Mouse (Mus musculus) retina, postnatal 1 day (tissue): Measurements from ENCODE around the gene Gas2l1.
A peak's percentile ranks its signal among the peaks of the same experiment; 100 is the strongest.

Source experiments
- DNase-seq: peaks from one replicate; pipeline ENCODE4 v3.0.0-alpha.2; 2012

Gas2l1 gene

GRCm38 (mm10) chr11:5063561-5064281 is 1.4 kb downstream of the Gas2l1 start:
- DNase-seq: no peak

- DNase-seq: no peak
These were observed 2.1 kb downstream of the Gas2l1 start for GRCm38 (mm10) chr11:5062860-5063505.

DNA sequence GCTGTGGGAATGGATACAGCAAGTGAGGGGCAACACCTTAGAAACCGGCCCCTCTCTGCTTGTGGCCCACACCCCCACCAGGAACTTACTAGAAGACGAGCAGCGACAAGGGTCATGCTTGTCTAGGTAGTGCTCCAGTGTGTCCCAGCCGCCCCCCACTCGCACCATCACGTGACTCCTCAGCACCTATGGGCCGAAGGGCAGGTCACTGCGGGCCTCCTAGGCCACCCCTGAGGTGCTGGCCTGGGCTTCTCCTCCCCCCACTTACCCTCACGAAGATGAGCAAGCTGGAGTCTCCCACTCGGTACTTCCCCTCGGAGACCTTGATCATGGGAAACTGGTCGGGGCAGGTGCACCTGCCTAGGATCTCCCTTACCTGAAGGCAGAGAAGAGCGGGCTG is 2.8 kb downstream of the Gas2l1 start:
- no peak for DNase-seq

DNA sequence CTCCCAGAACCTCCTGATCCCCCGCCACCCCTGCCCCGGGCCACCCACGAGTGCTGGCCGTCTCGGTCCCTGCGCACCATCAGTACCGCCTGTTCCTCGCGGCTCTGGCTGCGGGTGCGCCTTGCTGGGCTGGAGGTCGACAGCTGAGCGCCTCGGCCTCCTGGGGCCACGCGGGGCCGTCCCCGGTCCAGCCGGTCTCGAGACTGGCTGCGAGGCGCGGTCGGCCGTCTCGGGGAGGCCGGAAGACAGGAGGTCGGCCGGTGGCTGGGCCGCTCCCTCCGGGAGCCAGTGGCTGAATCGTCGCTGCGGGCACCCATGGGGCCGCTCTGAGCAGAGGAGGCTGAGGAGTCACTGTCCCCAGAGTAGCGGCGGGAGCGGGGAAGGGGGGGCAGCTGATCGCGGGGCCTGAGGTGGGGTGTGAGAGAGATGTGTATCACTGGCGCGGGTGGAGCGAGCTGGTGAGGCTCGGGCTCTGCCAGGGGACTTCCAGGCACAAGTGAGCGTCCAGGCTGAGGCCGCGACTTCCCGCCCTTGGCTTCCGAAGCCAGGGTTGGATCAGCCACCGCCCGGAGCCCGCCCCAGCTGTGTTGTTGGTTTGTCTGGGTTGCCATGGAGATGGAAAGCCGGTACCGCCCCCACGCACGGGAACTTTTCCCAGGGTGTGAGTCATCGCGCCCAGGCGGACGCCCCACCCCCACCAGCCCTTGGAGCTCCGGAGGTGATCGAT is 3.6 kb downstream of the Gas2l1 start:
- peak; percentile 87 for DNase-seq

DNA sequence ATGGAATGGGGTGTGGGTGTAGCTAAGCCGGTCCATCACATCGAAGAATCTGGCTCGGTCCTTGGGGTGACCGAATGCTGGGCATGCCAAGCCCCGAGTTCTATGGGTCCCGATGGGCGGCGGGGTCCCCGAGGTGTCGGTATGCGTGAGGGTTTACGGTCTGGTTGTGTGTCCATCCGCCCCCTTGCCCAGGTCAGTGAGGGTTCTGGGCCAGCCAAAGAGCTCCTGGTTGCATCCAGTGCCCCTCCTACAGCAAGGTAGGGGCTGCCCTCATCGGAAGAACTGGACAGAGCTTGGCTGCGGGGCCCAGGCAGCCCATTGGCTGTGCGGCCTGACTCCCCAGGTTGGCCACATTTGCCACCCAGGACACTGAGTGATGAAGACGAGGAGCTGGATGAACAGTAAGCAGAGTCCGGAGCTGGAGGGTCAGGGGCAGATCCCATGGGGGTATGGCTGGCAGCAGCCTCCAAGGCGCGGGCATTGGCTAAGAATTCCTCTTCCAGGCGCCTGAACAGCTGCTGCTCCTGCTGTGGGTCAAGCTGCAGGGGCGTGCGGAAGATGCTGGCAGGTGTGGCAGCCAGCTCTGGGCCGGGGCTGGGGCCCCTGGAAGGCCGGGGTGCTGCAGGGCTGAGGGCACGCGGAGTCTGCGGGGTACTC is 4.2 kb downstream of the Gas2l1 start:
- DNase-seq: peak; percentile 42

GRCm38 (mm10) chr11:5059704-5060156 is 5.4 kb downstream of the Gas2l1 start:
- peak; percentile 69 for DNase-seq

GRCm38 (mm10) chr11:5059230-5059629 is 5.9 kb downstream of the Gas2l1 start:
- DNase-seq: no peak

GRCm38 (mm10) chr11:5058783-5059182 is 6.3 kb downstream of the Gas2l1 start:
- DNase-seq: no peak

GRCm38 (mm10) chr11:5057856-5058641 is 7.1 kb downstream of the Gas2l1 start, which contains the start of gene Rasl10a:
Rasl10a (plus strand) TSS chr11:5058128.
- peak; percentile 59 for DNase-seq

DNA sequence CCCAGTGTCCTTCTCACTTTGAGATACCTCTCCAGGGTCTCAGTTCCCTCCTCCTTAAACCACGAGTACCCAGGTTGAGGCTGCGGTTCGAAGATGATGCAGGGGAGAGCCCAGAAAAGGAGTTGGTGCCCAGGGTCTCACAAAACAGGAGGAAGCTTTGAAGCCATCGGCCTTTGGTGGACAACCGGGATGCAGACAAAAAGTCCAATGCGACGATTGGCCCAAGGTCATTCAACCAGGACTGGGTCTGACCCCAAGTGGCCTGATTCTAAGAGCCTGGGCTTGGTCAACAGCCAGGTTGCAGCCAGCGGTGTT is 7.6 kb downstream of the Gas2l1 start:
- DNase-seq: no peak

- no peak for DNase-seq
These were observed 8.1 kb downstream of the Gas2l1 start for GRCm38 (mm10) chr11:5057064-5057463.

GRCm38 (mm10) chr11:5055945-5056938 is 8.9 kb downstream of the Gas2l1 start:
- DNase-seq: peak; percentile 56

GRCm38 (mm10) chr11:5054874-5055273 is 10.3 kb downstream of the Gas2l1 start:
- no peak for DNase-seq

DNA sequence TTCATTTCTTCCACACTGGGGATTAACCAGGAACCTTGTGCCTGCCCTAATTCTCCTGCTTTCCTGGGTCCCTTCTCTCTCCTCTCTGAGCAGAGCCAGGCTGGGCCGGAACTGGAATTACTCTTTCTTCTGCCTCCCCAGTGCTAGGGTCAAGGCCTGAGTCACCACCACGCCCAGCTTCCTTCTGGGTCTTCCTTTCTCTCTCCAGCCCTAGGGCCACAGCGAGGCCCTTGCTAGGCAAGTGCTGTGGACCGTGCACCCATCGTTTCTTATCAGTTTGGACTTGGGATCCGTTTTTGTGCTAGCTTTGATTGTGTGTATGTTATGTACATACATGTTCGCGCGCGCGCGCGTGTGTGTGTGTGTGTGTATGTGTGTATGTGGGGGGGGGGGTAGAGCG is 11.0 kb downstream of the Gas2l1 start:
- DNase-seq: no peak

DNA sequence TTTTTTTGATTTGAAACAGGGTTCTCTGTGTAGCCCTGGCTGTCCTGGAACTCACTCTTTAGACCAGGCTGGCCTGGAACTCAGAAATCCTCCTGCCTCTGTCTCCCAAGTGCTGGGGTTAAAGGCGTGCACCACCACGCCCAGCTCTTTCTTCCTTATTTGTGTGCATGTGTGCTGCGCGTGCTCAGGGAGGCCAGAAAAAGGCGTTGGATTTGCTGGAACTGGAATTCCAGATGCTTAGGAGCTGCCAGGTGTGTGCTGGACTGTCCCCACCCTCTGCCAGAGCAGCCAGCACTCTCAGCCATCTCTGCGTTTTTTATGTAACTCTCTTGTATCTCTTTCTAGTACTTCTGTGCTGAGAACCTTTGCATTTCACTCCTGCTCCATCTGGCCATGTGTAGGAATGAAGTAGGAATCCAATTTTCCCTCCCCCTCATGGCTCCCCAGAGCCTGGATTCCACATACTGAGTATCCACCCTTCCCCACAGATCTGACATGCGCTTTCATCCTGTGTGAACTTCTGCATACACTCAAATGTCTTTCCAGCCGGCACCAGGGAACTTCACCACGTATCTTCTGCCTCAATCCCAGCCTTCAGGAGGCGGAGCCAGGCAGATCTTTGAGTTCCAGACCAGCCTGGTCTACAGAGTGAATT is 12.8 kb downstream of the Gas2l1 start:
- DNase-seq: no peak

GRCm38 (mm10) chr11:5051629-5052028 is 13.5 kb downstream of the Gas2l1 start:
- no peak for DNase-seq

- DNase-seq: no peak
These were observed 18.7 kb downstream of the Gas2l1 start for GRCm38 (mm10) chr11:5046321-5046926.

- DNase-seq: no peak
These were observed 22.3 kb downstream of the Gas2l1 start for GRCm38 (mm10) chr11:5042645-5043381.

DNA sequence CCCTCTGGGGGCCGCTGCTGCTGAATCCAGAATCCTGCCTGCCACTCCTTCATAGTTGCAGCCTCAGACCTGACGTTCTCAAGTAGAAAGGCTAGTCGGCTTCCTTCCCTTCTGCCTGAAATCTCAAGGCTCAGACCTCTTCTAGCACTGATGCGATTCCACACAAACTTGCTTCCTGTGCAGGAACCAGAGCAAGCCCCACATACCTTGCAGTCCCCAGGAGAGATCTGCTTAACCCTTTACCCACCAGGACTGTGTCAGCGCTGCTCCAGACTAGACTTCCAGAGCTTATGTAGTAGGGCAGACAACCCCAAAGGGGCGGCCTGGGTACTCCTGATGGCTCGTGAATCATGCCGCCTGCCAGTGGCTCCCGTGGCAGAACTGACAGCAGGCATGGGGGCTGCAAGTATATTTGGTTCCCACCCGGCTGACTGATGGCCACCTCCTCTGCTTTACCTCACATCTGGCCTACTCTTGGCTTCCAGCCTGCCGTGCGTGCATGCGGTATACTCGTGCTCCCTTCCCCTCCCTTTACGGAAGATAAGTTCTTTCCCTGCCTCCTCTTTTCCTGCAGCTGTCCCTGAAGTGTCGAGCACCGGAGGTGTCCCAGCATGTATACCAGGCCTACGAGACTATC is 23.9 kb downstream of the Gas2l1 start:
- DNase-seq: no peak
